Mouse (Mus musculus) C2C12 (cell line): ENCODE results near the gene Prkg1. TPM values are rescaled to one million over a fixed set of nuclear protein-coding genes. Genes with fewer than 3 reads are reported as not detected.

Experiments used
- H3K27me3 ChIP-seq: one replicate; pipeline ENCODE4 v1.6.1; 2011; ENCODE audit not compliant: control insufficient read depth, insufficient read depth, insufficient read length
- H3K36me3 ChIP-seq: one replicate; pipeline ENCODE4 v1.6.1; 2011; ENCODE audit not compliant: control insufficient read depth, insufficient read depth
- H3K4me3 ChIP-seq: one replicate; pipeline ENCODE4 v1.5.1; 2011; ENCODE audit warnings: mild to moderate bottlenecking, control low read depth; ENCODE audit not compliant: poor library complexity, insufficient read depth, severe bottlenecking
- H3K79me2 ChIP-seq: one replicate; pipeline ENCODE4 v1.6.1; 2011; ENCODE audit not compliant: control insufficient read depth, insufficient read depth
- H3K79me3 ChIP-seq: one replicate; pipeline ENCODE4 v1.6.1; 2011; ENCODE audit warnings: low read depth, control low read depth
- H3ac ChIP-seq: one replicate; pipeline ENCODE3; 2011; ENCODE audit warnings: low read depth; ENCODE audit not compliant: control insufficient read depth, insufficient read length
- CEBPB ChIP-seq: IDR thresholded peaks from one replicate; pipeline ENCODE4 v1.6.1; 2011; ENCODE audit warnings: low read depth, mild to moderate bottlenecking, control low read depth, moderate library complexity
- CTCF ChIP-seq: IDR thresholded peaks from one replicate; pipeline ENCODE4 v1.5.1; 2011; ENCODE audit not compliant: control insufficient read depth, insufficient read depth, insufficient read length
- FOSL1 ChIP-seq: IDR thresholded peaks from one replicate; pipeline ENCODE4 v1.8.0; 2011; ENCODE audit warnings: mild to moderate bottlenecking, low read length; ENCODE audit not compliant: poor library complexity, insufficient read depth, severe bottlenecking
- MAX ChIP-seq: IDR thresholded peaks from one replicate; pipeline ENCODE4 v1.6.1; 2011; ENCODE audit warnings: mild to moderate bottlenecking, control low read depth
- MYOD1 ChIP-seq: IDR thresholded peaks from one replicate; pipeline ENCODE4 v1.6.1; 2011; ENCODE audit warnings: low read depth; ENCODE audit not compliant: control insufficient read depth, insufficient read length
- MYOG ChIP-seq: IDR thresholded peaks from one replicate; pipeline ENCODE4 v1.6.1; 2011; ENCODE audit not compliant: control insufficient read depth, insufficient read length; ENCODE audit errors: extremely low read depth
- USF1 ChIP-seq: IDR thresholded peaks from one replicate; pipeline ENCODE4 v1.6.1; 2011; ENCODE audit warnings: low read depth, mild to moderate bottlenecking, control low read depth, moderate library complexity
- polyA plus RNA-seq: library from polyadenylated mRNA; unstranded; fragments of >200 nt; fragmentation: generic; extraction: Trizol; gene quantifications from one replicate; pipeline ENCODE4 v1.2.1, GENCODE M21; 2012; ENCODE audit warnings: missing spikeins

Gene Prkg1
- polyA plus RNA-seq, 1 experiment: 0.47 TPM

- TF ChIP-seq MAX (no peak), MYOD1 (no peak), FOSL1 (no peak), CTCF (no peak), USF1 (no peak), CEBPB (no peak), MYOG (no peak)
- no peak overlapping the region for H3K4me3 ChIP-seq
- H3ac ChIP-seq: no peak overlapping the region
- no peaks in the 10 kb centered on the region for H3K27me3 ChIP-seq
- no peaks in the 10 kb centered on the region for H3K79me2 ChIP-seq
- H3K36me3 ChIP-seq: no peaks in the 10 kb centered on the region
- H3K79me3 ChIP-seq: no peaks in the 10 kb centered on the region
Measured at GRCm38 (mm10) chr19:31040948-31041847, 723.6 kb downstream of the Prkg1 start.

- no peaks in the 10 kb centered on the region for H3K79me2 ChIP-seq
- no peaks in the 10 kb centered on the region for H3K27me3 ChIP-seq
- H3K4me3 ChIP-seq: no peak overlapping the region
- H3ac ChIP-seq: no peak overlapping the region
- no peaks in the 10 kb centered on the region for H3K79me3 ChIP-seq
- TF ChIP-seq FOSL1 (no peak), CEBPB (no peak)
- H3K36me3 ChIP-seq: no peaks in the 10 kb centered on the region
Measured at GRCm38 (mm10) chr19:31038951-31039350, 725.9 kb downstream of the Prkg1 start.

- Histone ChIP-seq H3K79me2 (no peaks in the 10 kb centered on the region), H3K27me3 (no peaks in the 10 kb centered on the region), H3K79me3 (no peaks in the 10 kb centered on the region), H3K4me3 (no peak overlapping the region), H3K36me3 (no peaks in the 10 kb centered on the region), H3ac (no peak overlapping the region)
- TF ChIP-seq MYOG: no peak
- no peak for TF ChIP-seq CTCF
- TF ChIP-seq FOSL1: no peak
- TF ChIP-seq MAX: no peak
Measured at GRCm38 (mm10) chr19:31031596-31031995, 733.2 kb downstream of the Prkg1 start.

GRCm38 (mm10) chr19:31026797-31027196 lies 738.0 kb downstream of the Prkg1 start:
- Histone ChIP-seq H3K79me3 (no peaks in the 10 kb centered on the region), H3K36me3 (no peaks in the 10 kb centered on the region), H3K79me2 (no peaks in the 10 kb centered on the region), H3K4me3 (no peak overlapping the region), H3K27me3 (no peaks in the 10 kb centered on the region), H3ac (no peak overlapping the region)
- no peak for TF ChIP-seq CEBPB
- no peak for TF ChIP-seq MAX
- no peak for TF ChIP-seq USF1
- no peak for TF ChIP-seq FOSL1
- TF ChIP-seq MYOD1: peak; percentile 96
- TF ChIP-seq CTCF: no peak

- H3K27me3 ChIP-seq: no peaks in the 10 kb centered on the region
- H3K4me3 ChIP-seq: no peak overlapping the region
- H3K36me3 ChIP-seq: no peaks in the 10 kb centered on the region
- H3ac ChIP-seq: no peak overlapping the region
- TF ChIP-seq USF1 (no peak), CEBPB (no peak)
- H3K79me3 ChIP-seq: no peaks in the 10 kb centered on the region
- H3K79me2 ChIP-seq: no peaks in the 10 kb centered on the region
Measured at GRCm38 (mm10) chr19:31011528-31012133, 753.2 kb downstream of the Prkg1 start.

DNA sequence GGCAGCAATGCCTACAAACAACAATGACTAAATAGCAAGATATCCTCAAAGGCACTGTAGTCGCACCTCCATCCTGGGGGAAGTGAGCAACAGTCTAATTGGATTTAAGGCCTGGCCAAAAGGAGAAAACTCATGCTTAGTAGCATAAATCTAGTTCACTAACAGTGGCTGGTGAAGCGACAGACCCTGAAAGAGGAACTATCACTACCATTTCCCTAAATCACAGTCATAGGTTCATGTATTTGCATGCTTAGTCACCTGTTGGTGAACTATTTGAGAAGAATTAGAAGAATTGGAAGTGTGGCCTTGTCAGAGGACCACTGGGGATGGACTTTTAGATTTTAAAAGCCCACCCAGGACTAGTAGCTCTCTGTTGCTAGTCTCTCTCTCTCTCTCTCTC lies 766.3 kb downstream of the Prkg1 start:
- no peak overlapping the region for H3K4me3 ChIP-seq
- no peaks in the 10 kb centered on the region for H3K79me3 ChIP-seq
- H3K27me3 ChIP-seq: no peaks in the 10 kb centered on the region
- no peak overlapping the region for H3ac ChIP-seq
- no peaks in the 10 kb centered on the region for H3K36me3 ChIP-seq
- no peak for TF ChIP-seq USF1
- no peak for TF ChIP-seq MYOG
- TF ChIP-seq MYOD1: no peak
- TF ChIP-seq FOSL1: no peak
- TF ChIP-seq MAX: no peak
- TF ChIP-seq CTCF: no peak
- no peak for TF ChIP-seq CEBPB
- no peaks in the 10 kb centered on the region for H3K79me2 ChIP-seq
